Mouse (Mus musculus): ENCODE measurements around the gene Mroh9. TPM values are rescaled to one million over a fixed set of nuclear protein-coding genes. Genes with fewer than 3 reads are reported as not detected.

Mroh9 gene
- polyA plus RNA-seq, 1 experiment from 2014 or later: not detected

GRCm38 (mm10) chr1:163112482-163113164 lies 27.2 kb upstream of the Mroh9 start:
- TF ChIP-seq CTCF (IDR thresholded peaks at IDR 0.05) (no peak), EP300 (IDR thresholded peaks at IDR 0.05) (no peak)
- Histone ChIP-seq H3K4me2 (replicated peaks; ENCODE audit: low read depth, low read length) (no peak overlapping the region), H3K27ac (ENCODE audit: low read length) (no peak overlapping the region), H3K27me3 (replicated peaks; ENCODE audit: insufficient read depth, low read length) (no peaks in the 10 kb centered on the region), H3K4me3 (ENCODE audit: low read depth, low read length) (no peak overlapping the region), H3K36me3 (ENCODE audit: insufficient read depth, low read length) (no peaks in the 10 kb centered on the region), H3K9ac (replicated peaks; ENCODE audit: low read depth) (no peak overlapping the region), H3K4me1 (ENCODE audit: insufficient read depth, low read depth, low read length) (no peaks in the 10 kb centered on the region), H3K9me3 (ENCODE audit: low read length) (no peaks in the 10 kb centered on the region)
- DNase-seq (ENCODE audit: low spot score) (no peak), ATAC-seq (no peak)
- 64% methylated on average over 4 of the region's 4 CpGs for whole genome bisulfite sequencing

GRCm38 (mm10) chr1:163104960-163105359 lies 19.5 kb upstream of the Mroh9 start:
- Histone ChIP-seq H3K27me3 (replicated peaks; ENCODE audit: insufficient read depth, low read length) (no peaks in the 10 kb centered on the region), H3K4me3 (ENCODE audit: low read depth, low read length) (no peak overlapping the region), H3K4me2 (replicated peaks; ENCODE audit: low read depth, low read length) (no peak overlapping the region), H3K4me1 (ENCODE audit: insufficient read depth, low read depth, low read length) (no peaks in the 10 kb centered on the region), H3K36me3 (ENCODE audit: insufficient read depth, low read length) (no peaks in the 10 kb centered on the region), H3K9me3 (ENCODE audit: low read length) (no peaks in the 10 kb centered on the region), H3K27ac (ENCODE audit: low read length) (no peak overlapping the region), H3K9ac (replicated peaks; ENCODE audit: low read depth) (no peak overlapping the region)
- ATAC-seq (no peak), DNase-seq (ENCODE audit: low spot score) (no peak)
- TF ChIP-seq EP300 (IDR thresholded peaks at IDR 0.05) (no peak), CTCF (IDR thresholded peaks at IDR 0.05) (no peak)
- WGBS: 38% methylated on average over 1 of the region's 1 CpGs

GRCm38 (mm10) chr1:163091438-163092155 lies 6.1 kb upstream of the Mroh9 start:
- Histone ChIP-seq H3K4me1 (ENCODE audit: insufficient read depth, low read depth, low read length) (no peaks in the 10 kb centered on the region), H3K4me2 (replicated peaks; ENCODE audit: low read depth, low read length) (no peak overlapping the region), H3K4me3 (ENCODE audit: low read depth, low read length) (no peak overlapping the region), H3K27me3 (replicated peaks; ENCODE audit: insufficient read depth, low read length) (no peaks in the 10 kb centered on the region), H3K9me3 (ENCODE audit: low read length) (no peaks in the 10 kb centered on the region), H3K27ac (ENCODE audit: low read length) (no peak overlapping the region), H3K36me3 (ENCODE audit: insufficient read depth, low read length) (no peaks in the 10 kb centered on the region), H3K9ac (replicated peaks; ENCODE audit: low read depth) (no peak overlapping the region)
- DNase-seq (ENCODE audit: low spot score) (peak; percentile 50), ATAC-seq (no peak)
- TF ChIP-seq CTCF (IDR thresholded peaks at IDR 0.05) (peak; percentile 57), EP300 (IDR thresholded peaks at IDR 0.05) (no peak)
- 41% methylated on average over 10 of the region's 10 CpGs for WGBS

GRCm38 (mm10) chr1:163070502-163070901 lies 15.0 kb downstream of the Mroh9 start:
- Histone ChIP-seq H3K9me3 (ENCODE audit: low read length) (no peaks in the 10 kb centered on the region), H3K9ac (replicated peaks; ENCODE audit: low read depth) (no peak overlapping the region), H3K4me1 (ENCODE audit: insufficient read depth, low read depth, low read length) (no peaks in the 10 kb centered on the region), H3K27me3 (replicated peaks; ENCODE audit: insufficient read depth, low read length) (no peaks in the 10 kb centered on the region), H3K4me3 (ENCODE audit: low read depth, low read length) (no peak overlapping the region), H3K4me2 (replicated peaks; ENCODE audit: low read depth, low read length) (no peak overlapping the region), H3K27ac (ENCODE audit: low read length) (no peak overlapping the region), H3K36me3 (ENCODE audit: insufficient read depth, low read length) (no peaks in the 10 kb centered on the region)
- TF ChIP-seq CTCF (IDR thresholded peaks at IDR 0.05): peak; percentile 88
- TF ChIP-seq EP300 (IDR thresholded peaks at IDR 0.05): no peak
- WGBS: 3% methylated on average over 1 of the region's 1 CpGs
- DNase-seq (ENCODE audit: low spot score) (peak; percentile 75), ATAC-seq (peak; percentile 57; the same call in 1 of the 2 replicates)

GRCm38 (mm10) chr1:163060381-163060780 lies 25.1 kb downstream of the Mroh9 start:
- no peak overlapping the region for H3K9ac ChIP-seq (replicated peaks; ENCODE audit: low read depth)
- peak; percentile 74 for DNase-seq (ENCODE audit: low spot score)
- no peaks in the 10 kb centered on the region for H3K36me3 ChIP-seq (ENCODE audit: insufficient read depth, low read length)
- no peaks in the 10 kb centered on the region for H3K4me1 ChIP-seq (ENCODE audit: insufficient read depth, low read depth, low read length)
- H3K27ac ChIP-seq (ENCODE audit: low read length): no peak overlapping the region
- no peak overlapping the region for H3K4me3 ChIP-seq (ENCODE audit: low read depth, low read length)
- no peak overlapping the region for H3K4me2 ChIP-seq (replicated peaks; ENCODE audit: low read depth, low read length)
- 61% methylated on average over 3 of the region's 3 CpGs for WGBS
- H3K9me3 ChIP-seq (ENCODE audit: low read length): no peaks in the 10 kb centered on the region
- no peaks in the 10 kb centered on the region for H3K27me3 ChIP-seq (replicated peaks; ENCODE audit: insufficient read depth, low read length)
- TF ChIP-seq EP300 (IDR thresholded peaks at IDR 0.05) (peak; percentile 76), CTCF (IDR thresholded peaks at IDR 0.05) (no peak)
- peak; percentile 72 for ATAC-seq

- Histone ChIP-seq H3K27ac (ENCODE audit: low read length) (no peak overlapping the region), H3K36me3 (ENCODE audit: insufficient read depth, low read length) (no peaks in the 10 kb centered on the region), H3K4me1 (ENCODE audit: insufficient read depth, low read depth, low read length) (no peaks in the 10 kb centered on the region), H3K9ac (replicated peaks; ENCODE audit: low read depth) (no peak overlapping the region), H3K27me3 (replicated peaks; ENCODE audit: insufficient read depth, low read length) (no peaks in the 10 kb centered on the region), H3K9me3 (ENCODE audit: low read length) (no peaks in the 10 kb centered on the region), H3K4me3 (ENCODE audit: low read depth, low read length) (no peak overlapping the region), H3K4me2 (replicated peaks; ENCODE audit: low read depth, low read length) (no peak overlapping the region)
- ATAC-seq: no peak
- DNase-seq (ENCODE audit: low spot score): peak; percentile 65
- 37% methylated on average over 2 of the region's 2 CpGs for WGBS
- TF ChIP-seq EP300 (IDR thresholded peaks at IDR 0.05): no peak
- peak; percentile 72 for TF ChIP-seq CTCF (IDR thresholded peaks at IDR 0.05)
Measured at GRCm38 (mm10) chr1:163057363-163057762, 28.1 kb downstream of the Mroh9 start.
